Mouse (Mus musculus) liver, embryonic 14.5 days (tissue): ENCODE data around the gene Gm16181. TPM values are rescaled to one million over a fixed set of nuclear protein-coding genes. Genes with fewer than 3 reads are reported as not detected.

Experiments
- ATAC-seq: fragments of 200-750 bp; cut with Nextera tagmentation; 2 replicates; pipeline ENCODE4 v1.8.0; 2017; ENCODE audit warnings: moderate number of reproducible peaks, mild to moderate bottlenecking, moderate library complexity; ENCODE audit not compliant: insufficient read depth
- DNase-seq, 3 experiments: peaks; one replicate each; pipeline ENCODE4 v3.0.0-alpha.2; 2012 to 2013; ENCODE audit warnings: low read depth in 3 of 3, low spot score in 3 of 3
- H3K27ac ChIP-seq: fragments of 300-500 bp; sonication (generic); 2 replicates; pipeline ENCODE4 v1.5.1; 2014; ENCODE audit warnings: moderate library complexity, mild to moderate bottlenecking, control low read depth, inconsistent platforms
- H3K27me3 ChIP-seq: fragments of 300-500 bp; sonication (generic); 2 replicates; pipeline ENCODE4 v1.6.1; 2014; ENCODE audit warnings: mild to moderate bottlenecking, low read length, moderate library complexity; ENCODE audit not compliant: control insufficient read depth, insufficient read depth
- H3K36me3 ChIP-seq: fragments of 300-500 bp; sonication (generic); replicated peaks from 2 replicates; pipeline ENCODE4 v1.6.1; 2014; ENCODE audit warnings: low read depth; ENCODE audit not compliant: control insufficient read depth, insufficient read depth
- H3K4me1 ChIP-seq, 2 experiments: fragments of 200-500 bp in 1 of 2; fragments of 300-500 bp in 1 of 2; sonication (generic) in 1 of 2; replicated peaks; 2 replicates each; pipeline ENCODE4 v1.6.1; 2012 to 2014; ENCODE audit warnings: antibody characterized with exemption in 1 of 2, inconsistent platforms in 1 of 2, low read length in 1 of 2; ENCODE audit not compliant: control insufficient read depth in 2 of 2, insufficient read depth in 2 of 2
- H3K4me2 ChIP-seq: fragments of 300-500 bp; sonication (generic); 2 replicates; pipeline ENCODE4 v1.6.1; 2014; ENCODE audit warnings: low read depth, mild to moderate bottlenecking, control low read depth, moderate library complexity
- H3K4me3 ChIP-seq, 2 experiments: fragments of 200-500 bp in 1 of 2; fragments of 300-500 bp in 1 of 2; sonication (generic) in 1 of 2; 2 replicates each; pipeline ENCODE4 v1.5.1; 2012 to 2014; ENCODE audit warnings: low read depth in 2 of 2, low read length in 2 of 2, mild to moderate bottlenecking in 2 of 2, control low read depth in 1 of 2, inconsistent platforms in 1 of 2, moderate library complexity in 1 of 2; ENCODE audit not compliant: insufficient read depth in 1 of 2
- H3K9ac ChIP-seq: fragments of 300-500 bp; sonication (generic); replicated peaks from 2 replicates; pipeline ENCODE4 v1.6.1; 2014; ENCODE audit warnings: mild to moderate bottlenecking, control low read depth, moderate library complexity
- H3K9me3 ChIP-seq: fragments of 300-500 bp; sonication (generic); 2 replicates; pipeline ENCODE4 v1.6.1; 2016; ENCODE audit warnings: low read length, mixed read lengths; ENCODE audit not compliant: control insufficient read depth
- CTCF ChIP-seq: IDR thresholded peaks from 2 replicates; pipeline ENCODE4 v1.5.1; 2016; ENCODE audit warnings: antibody characterized with exemption, low read depth, control low read depth
- EP300 ChIP-seq: IDR thresholded peaks from 2 replicates; pipeline ENCODE4 v1.6.1; 2016; ENCODE audit warnings: antibody characterized with exemption, low read depth
- WGBS: fragments of 180-500 bp; shearing (Covaris S2); extraction: QIAGEN DNeasy Blood & Tissue Kit; methylation state at CpG from one replicate; pipeline ENCODE4 v1.1.7; 2014; ENCODE audit not compliant: insufficient replicate concordance; 5-methylcytosine and 5-hydroxymethylcytosine counted together
- polyA plus RNA-seq, 2 experiments: library from polyadenylated mRNA; depleted of rRNA in 1 of 2; stranded (reverse) in 1 of 2; unstranded in 1 of 2; fragments of >200 nt; fragmentation: Nextera tagmentation in 1 of 2; extraction: Ambion mirVana in 1 of 2; gene quantifications; 2 replicates each; pipeline versions ENCODE4 v1.2.1 to v1.2.3; 2012 to 2014

Gm16181 gene
- polyA plus RNA-seq, 2 experiments, result 0.21 TPM; not detected in 1

GRCm38 (mm10) chr17:35195631-35196320 lies 24.9 kb upstream of the Gm16181 start:
- Histone ChIP-seq H3K4me1 (peaks cover 0 to 11% of the 10 kb centered on the region in 2 experiments; a peak in 2 of 4 replicates), H3K4me3 (peak overlapping the region; percentile 43 to 44), H3K36me3 (no peaks in the 10 kb centered on the region), H3K27me3 (peaks cover 19% of the 10 kb centered on the region), H3K9ac (no peak overlapping the region), H3K4me2 (peak overlapping the region; percentile 65), H3K27ac (no peak overlapping the region), H3K9me3 (no peaks in the 10 kb centered on the region)
- DNase-seq, result no peak
- 1% methylated on average over 66 of the region's 66 CpGs for WGBS
- no peak for TF ChIP-seq EP300
- peak; percentile 88 for TF ChIP-seq CTCF
- peak; percentile 71; the same call in 1 of the 2 replicates for ATAC-seq

DNA sequence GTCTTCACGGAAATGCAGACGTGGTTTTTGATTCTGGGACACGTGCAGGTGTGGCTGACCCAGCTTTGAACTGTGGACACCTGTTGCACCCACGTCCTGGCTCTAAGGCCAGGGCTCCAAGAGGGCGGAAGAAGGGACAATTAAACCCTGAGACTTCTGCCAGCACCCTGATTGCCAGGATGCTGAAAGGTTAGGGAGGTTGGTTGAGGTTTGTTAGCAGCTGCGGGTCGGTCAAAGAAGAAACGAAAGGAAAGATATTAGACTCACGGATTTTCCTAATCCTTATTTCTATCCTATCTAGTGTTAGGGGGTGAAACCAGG lies 24.4 kb upstream of the Gm16181 start:
- no peak for ATAC-seq
- H3K27me3 ChIP-seq, result peaks cover 23% of the 10 kb centered on the region
- H3K9me3 ChIP-seq, result no peaks in the 10 kb centered on the region
- no peak for TF ChIP-seq CTCF
- TF ChIP-seq EP300, result no peak
- DNase-seq, result no peak
- H3K4me1 ChIP-seq, result peaks cover 0 to 12% of the 10 kb centered on the region in 2 experiments; a peak in 2 of 4 replicates
- H3K9ac ChIP-seq, result no peak overlapping the region
- H3K4me2 ChIP-seq, result peak overlapping the region; percentile 65
- 39% methylated on average over 9 of the region's 9 CpGs for WGBS
- H3K4me3 ChIP-seq, result no peak overlapping the region; a peak in 2 of 4 replicates
- no peak overlapping the region for H3K27ac ChIP-seq
- H3K36me3 ChIP-seq, result no peaks in the 10 kb centered on the region

DNA sequence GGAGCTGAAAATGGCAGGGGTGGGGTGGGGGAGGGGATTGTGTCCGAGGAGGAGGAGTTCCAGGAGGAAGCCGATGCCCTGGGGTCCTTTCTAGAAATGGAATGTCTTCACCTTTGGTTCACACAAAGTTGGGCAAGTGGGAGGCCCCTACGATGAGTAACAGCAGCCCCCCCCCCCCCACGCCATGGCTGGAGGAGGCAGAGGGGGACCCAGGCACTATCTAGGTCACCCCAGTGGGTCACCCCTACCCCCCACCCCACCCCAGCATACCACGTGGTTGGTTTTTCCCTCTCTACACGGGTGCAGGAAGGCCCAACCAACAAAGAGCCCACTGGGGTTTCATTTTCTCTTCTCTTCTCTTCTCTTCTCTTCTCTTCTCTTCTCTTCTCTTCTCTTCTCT lies 23.5 kb upstream of the Gm16181 start:
- H3K4me2 ChIP-seq, result no peak overlapping the region
- peaks cover 29% of the 10 kb centered on the region for H3K27me3 ChIP-seq
- DNase-seq (no peak), ATAC-seq (no peak)
- no peak overlapping the region for H3K27ac ChIP-seq
- peaks cover 0 to 10% of the 10 kb centered on the region in 2 experiments; a peak in 1 of 4 replicates for H3K4me1 ChIP-seq
- H3K9me3 ChIP-seq, result no peaks in the 10 kb centered on the region
- TF ChIP-seq CTCF, result no peak
- TF ChIP-seq EP300, result no peak
- H3K4me3 ChIP-seq, result no peak overlapping the region
- no peak overlapping the region for H3K9ac ChIP-seq
- H3K36me3 ChIP-seq, result no peaks in the 10 kb centered on the region
- WGBS, result 20% methylated on average over 6 of the region's 6 CpGs

DNA sequence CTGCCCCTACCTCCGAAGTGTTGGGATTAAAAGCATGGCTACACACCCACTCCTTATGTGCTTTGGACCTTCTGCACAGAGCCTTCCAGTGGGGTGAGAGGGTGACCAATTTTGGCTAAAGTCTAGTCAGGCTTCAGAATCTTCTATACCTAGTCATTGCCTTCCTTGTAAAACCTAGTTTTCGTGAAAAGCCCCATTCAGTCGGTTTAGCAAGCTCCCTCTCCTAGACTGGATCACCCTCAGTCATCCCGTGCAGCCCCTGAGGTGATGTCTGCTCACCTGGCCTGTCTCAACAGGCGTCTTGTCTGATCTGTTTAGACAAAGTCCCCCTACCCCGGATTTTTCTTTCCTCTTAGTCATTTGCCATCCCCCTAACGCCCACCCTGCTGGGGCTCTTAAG lies 22.6 kb upstream of the Gm16181 start:
- Histone ChIP-seq H3K4me2 (no peak overlapping the region), H3K4me3 (no peak overlapping the region), H3K27ac (no peak overlapping the region), H3K36me3 (no peaks in the 10 kb centered on the region), H3K4me1 (peaks cover 0 to 10% of the 10 kb centered on the region in 2 experiments; a peak in 1 of 4 replicates), H3K27me3 (peaks cover 35% of the 10 kb centered on the region), H3K9me3 (no peaks in the 10 kb centered on the region), H3K9ac (no peak overlapping the region)
- TF ChIP-seq EP300, result no peak
- no peak for TF ChIP-seq CTCF
- 45% methylated on average over 7 of the region's 7 CpGs for WGBS
- ATAC-seq, result no peak
- DNase-seq, result no peak

GRCm38 (mm10) chr17:35198946-35199345 lies 21.7 kb upstream of the Gm16181 start:
- no peak for DNase-seq
- Histone ChIP-seq H3K27ac (no peak overlapping the region), H3K36me3 (no peaks in the 10 kb centered on the region), H3K4me3 (no peak overlapping the region), H3K9ac (no peak overlapping the region), H3K9me3 (no peaks in the 10 kb centered on the region), H3K27me3 (peaks cover 35% of the 10 kb centered on the region), H3K4me1 (peaks cover 0 to 10% of the 10 kb centered on the region in 2 experiments; a peak in 1 of 4 replicates), H3K4me2 (no peak overlapping the region)
- ATAC-seq, result no peak
- TF ChIP-seq EP300, result no peak
- TF ChIP-seq CTCF, result no peak
- WGBS, result 59% methylated on average over 8 of the region's 8 CpGs
